Mouse (Mus musculus): Measurements from ENCODE around the gene Avpi1. TPM values are rescaled to one million over a fixed set of nuclear protein-coding genes. Genes with fewer than 3 reads are reported as not detected.

Avpi1 gene
- polyA plus RNA-seq (2015; fragmentation: Nextera tagmentation; extraction: Ambion mirVana) = 9.1 and 9.7 TPM in 2 replicates

GRCm38 (mm10) chr19:42128787-42129508 lies at the start of gene Avpi1:
Gene Avpi1 (minus strand): TSS chr19:42129059.
- Histone ChIP-seq H3K27me3 (peaks cover 17% of the 10 kb centered on the region), H3K9me3 (no peaks in the 10 kb centered on the region), H3K27ac (replicated peaks) (peak within 1 kb of the TSS; percentile 54), H3K4me1 (replicated peaks) (peaks cover 23% of the 10 kb centered on the region), H3K4me3 (peak within 1 kb of the TSS; percentile 62), H3K4me2 (peak within 1 kb of the TSS; percentile 98), H3K9ac (peak within 1 kb of the TSS; percentile 79), H3K36me3 (peaks cover 14% of the 10 kb centered on the region)
- peak; percentile 96 for ATAC-seq (ENCODE audit: low read depth)
- under 1% methylated on average over 54 of the region's 54 CpGs for WGBS

DNA sequence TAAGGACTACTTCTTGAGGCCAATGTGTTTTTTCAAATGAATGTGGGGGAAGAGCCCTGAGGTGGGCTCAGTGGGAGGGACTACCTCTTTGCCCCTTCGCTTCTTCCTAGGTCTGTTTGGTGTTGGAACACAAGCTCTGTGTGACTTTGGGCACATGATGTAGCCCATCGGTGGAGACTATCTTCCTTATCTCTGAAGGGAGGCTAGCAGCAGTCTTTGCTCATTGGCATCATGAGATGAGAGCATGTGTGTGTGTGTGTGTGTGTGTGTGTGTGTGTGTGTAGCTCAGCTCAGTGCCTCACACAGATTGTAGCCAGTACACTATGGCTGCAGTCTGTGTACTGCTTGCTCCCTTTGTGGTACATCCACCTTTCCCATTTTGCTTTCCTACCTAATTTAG lies 48.6 kb upstream of the Avpi1 start:
- ATAC-seq (ENCODE audit: low read depth) = no peak
- Histone ChIP-seq H3K36me3 (peaks cover 33% of the 10 kb centered on the region), H3K4me1 (replicated peaks) (peaks cover 4% of the 10 kb centered on the region), H3K4me3 (no peak overlapping the region), H3K27me3 (no peaks in the 10 kb centered on the region), H3K27ac (replicated peaks) (no peak overlapping the region), H3K4me2 (no peak overlapping the region), H3K9ac (no peak overlapping the region), H3K9me3 (no peaks in the 10 kb centered on the region)
- WGBS = 94% methylated on average over 2 of the region's 2 CpGs

- ATAC-seq (ENCODE audit: low read depth) = no peak
- 92% methylated on average over 7 of the region's 7 CpGs for WGBS
- no peaks in the 10 kb centered on the region for H3K27me3 ChIP-seq
Observed at GRCm38 (mm10) chr19:42176841-42177240, 48.0 kb upstream of the Avpi1 start.

DNA sequence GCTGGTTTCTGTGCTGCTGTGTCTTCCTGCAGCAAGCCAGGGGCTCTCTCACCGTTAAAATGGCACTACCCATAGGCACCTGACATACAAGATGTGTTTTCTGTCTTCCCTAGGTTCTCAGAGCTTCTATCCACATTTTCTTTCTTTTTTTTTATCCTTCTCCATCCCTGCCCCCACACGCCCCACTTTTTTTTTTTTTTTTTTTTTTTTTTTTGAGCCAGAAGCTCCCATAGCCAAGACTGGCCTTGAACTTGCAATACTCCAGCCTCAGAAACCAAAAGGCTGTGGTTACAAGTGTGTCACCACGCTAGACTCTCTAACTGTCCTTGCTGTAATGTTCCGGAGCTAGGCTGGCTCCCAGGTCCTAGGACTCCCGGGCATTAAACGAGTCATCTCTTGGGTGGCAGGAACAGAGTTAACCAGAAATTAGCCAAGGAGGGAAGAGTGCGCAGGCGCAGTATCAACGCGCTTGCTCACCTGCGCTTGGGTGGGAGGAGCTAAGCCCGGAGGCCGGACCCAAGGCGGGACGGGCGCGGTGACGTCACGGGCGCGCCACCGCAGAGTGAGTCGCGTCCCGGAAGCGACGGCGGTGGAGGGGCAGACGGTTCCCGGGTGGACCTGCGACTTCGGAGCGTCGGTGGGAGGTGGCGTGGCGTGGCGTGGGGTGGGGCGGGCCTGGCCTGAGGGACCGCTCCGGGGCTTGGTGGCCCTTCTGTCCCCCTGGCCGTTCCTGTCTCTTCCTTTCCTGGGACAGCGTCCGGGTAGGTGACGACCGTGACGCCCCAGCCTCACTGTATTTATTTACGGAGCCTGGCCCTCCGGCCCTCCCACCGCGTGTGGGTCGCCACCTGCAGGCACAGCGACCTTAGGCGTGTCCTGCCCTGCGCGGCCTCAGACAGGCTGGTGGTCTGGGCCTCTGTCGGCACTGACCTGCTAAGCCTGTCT lies 41.4 kb upstream of the Avpi1 start:
- Histone ChIP-seq H3K9ac (peak overlapping the region; percentile 94), H3K36me3 (no peaks in the 10 kb centered on the region), H3K4me3 (peak overlapping the region; percentile 93), H3K27me3 (peaks cover 26% of the 10 kb centered on the region), H3K9me3 (no peaks in the 10 kb centered on the region), H3K4me2 (peak overlapping the region; percentile 93), H3K4me1 (replicated peaks) (peaks cover 50% of the 10 kb centered on the region), H3K27ac (replicated peaks) (peak overlapping the region; percentile 75)
- 1% methylated on average over 56 of the region's 56 CpGs for WGBS
- ATAC-seq (ENCODE audit: low read depth) = peak; percentile 90

More at GRCm38 (mm10) chr19:42176841-42177240, 48.0 kb upstream of the Avpi1 start:
- Histone ChIP-seq H3K9ac (no peak overlapping the region), H3K9me3 (no peaks in the 10 kb centered on the region), H3K4me2 (no peak overlapping the region), H3K4me1 (replicated peaks) (peaks cover 10% of the 10 kb centered on the region), H3K27ac (replicated peaks) (no peak overlapping the region), H3K4me3 (no peak overlapping the region), H3K36me3 (peaks cover 32% of the 10 kb centered on the region)

- no peaks in the 10 kb centered on the region for H3K9me3 ChIP-seq
- ATAC-seq (ENCODE audit: low read depth) = peak; percentile 24; the same call in 1 of the 2 replicates
- 65% methylated on average over 10 of the region's 10 CpGs for WGBS
- H3K4me2 ChIP-seq = peak overlapping the region; percentile 93
- H3K27me3 ChIP-seq = peaks cover 26% of the 10 kb centered on the region
- H3K4me3 ChIP-seq = peak overlapping the region; percentile 93; the same call in 1 of the 2 replicates
- H3K36me3 ChIP-seq = no peaks in the 10 kb centered on the region
- H3K27ac ChIP-seq (replicated peaks) = peak overlapping the region; percentile 75
- peaks cover 54% of the 10 kb centered on the region for H3K4me1 ChIP-seq (replicated peaks)
- H3K9ac ChIP-seq = peak overlapping the region; percentile 94
Observed at GRCm38 (mm10) chr19:42169322-42169975, 40.6 kb upstream of the Avpi1 start.

DNA sequence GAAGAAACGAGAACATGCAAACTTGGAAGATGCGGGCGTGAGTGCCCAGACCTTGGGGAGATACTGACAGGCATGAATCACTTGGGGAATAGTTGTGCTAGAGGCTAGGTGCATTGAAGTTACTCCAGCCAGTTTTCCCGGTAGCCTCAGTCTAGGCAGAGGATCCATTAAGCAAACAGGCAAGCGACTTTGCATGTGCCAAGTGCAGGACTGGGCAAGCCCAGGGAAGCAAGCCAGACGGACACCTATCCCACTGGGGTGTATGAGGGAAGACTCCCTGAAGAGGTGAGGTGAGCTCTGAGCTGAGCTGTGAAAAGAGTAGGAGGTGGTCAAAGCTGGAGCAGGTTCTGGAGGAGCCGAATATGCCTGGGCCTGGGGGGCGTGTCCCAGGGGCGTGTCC lies 38.6 kb upstream of the Avpi1 start:
- Histone ChIP-seq H3K9me3 (no peaks in the 10 kb centered on the region), H3K4me2 (no peak overlapping the region), H3K27ac (replicated peaks) (no peak overlapping the region), H3K4me3 (no peak overlapping the region), H3K9ac (no peak overlapping the region), H3K4me1 (replicated peaks) (peaks cover 57% of the 10 kb centered on the region), H3K36me3 (no peaks in the 10 kb centered on the region), H3K27me3 (peaks cover 26% of the 10 kb centered on the region)
- ATAC-seq (ENCODE audit: low read depth) = no peak
- WGBS = 68% methylated on average over 9 of the region's 9 CpGs

DNA sequence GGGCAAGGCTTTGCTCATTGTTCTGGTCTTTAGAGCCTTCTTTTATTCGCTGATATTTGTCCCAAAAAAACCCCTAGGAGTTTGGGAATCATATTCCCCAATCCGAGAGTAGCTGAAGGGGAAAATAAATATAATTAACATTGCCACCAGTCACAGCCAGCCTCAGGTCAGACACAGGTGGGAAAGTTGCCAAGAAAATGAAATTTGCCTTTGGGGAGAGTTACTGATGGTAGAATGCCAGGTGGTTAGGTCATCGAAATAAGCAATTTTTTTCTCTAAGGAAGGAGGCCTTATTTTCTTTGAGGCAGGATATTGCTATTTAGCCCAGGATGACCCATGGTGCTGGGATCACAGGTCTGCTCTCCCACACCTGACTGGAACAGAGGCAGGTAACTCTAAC lies 37.9 kb upstream of the Avpi1 start:
- Histone ChIP-seq H3K4me1 (replicated peaks) (peaks cover 50% of the 10 kb centered on the region), H3K27ac (replicated peaks) (no peak overlapping the region), H3K9me3 (no peaks in the 10 kb centered on the region), H3K36me3 (no peaks in the 10 kb centered on the region), H3K9ac (no peak overlapping the region), H3K4me2 (no peak overlapping the region), H3K4me3 (no peak overlapping the region), H3K27me3 (peaks cover 26% of the 10 kb centered on the region)
- no peak for ATAC-seq (ENCODE audit: low read depth)
- 41% methylated on average over 3 of the region's 3 CpGs for WGBS

DNA sequence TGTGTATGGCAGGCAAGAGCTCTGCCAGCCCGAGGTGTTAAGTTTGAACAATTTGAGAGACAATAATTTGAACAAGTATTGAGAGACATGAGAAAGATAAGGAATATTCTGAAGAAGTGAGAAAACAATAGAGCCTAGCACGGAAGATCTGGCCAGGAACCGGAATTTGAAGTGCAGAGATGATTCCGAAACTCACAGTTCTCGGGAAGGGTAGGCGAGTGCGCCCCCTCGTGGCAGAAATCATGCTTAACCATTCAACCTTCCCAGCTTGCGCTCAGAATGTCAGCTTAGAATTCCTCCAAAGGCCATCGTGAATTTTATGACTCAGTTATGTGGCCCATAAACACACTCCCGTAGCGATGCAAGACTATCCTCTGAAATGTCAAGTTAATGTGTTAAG lies 37.3 kb upstream of the Avpi1 start:
- Histone ChIP-seq H3K27me3 (peaks cover 26% of the 10 kb centered on the region), H3K4me3 (no peak overlapping the region), H3K4me1 (replicated peaks) (peaks cover 43% of the 10 kb centered on the region), H3K36me3 (no peaks in the 10 kb centered on the region), H3K9me3 (no peaks in the 10 kb centered on the region), H3K9ac (peak overlapping the region; percentile 41; the same call in 1 of the 2 replicates), H3K4me2 (peak overlapping the region; percentile 44), H3K27ac (replicated peaks) (no peak overlapping the region)
- ATAC-seq (ENCODE audit: low read depth) = no peak
- WGBS = 2% methylated on average over 12 of the region's 12 CpGs

DNA sequence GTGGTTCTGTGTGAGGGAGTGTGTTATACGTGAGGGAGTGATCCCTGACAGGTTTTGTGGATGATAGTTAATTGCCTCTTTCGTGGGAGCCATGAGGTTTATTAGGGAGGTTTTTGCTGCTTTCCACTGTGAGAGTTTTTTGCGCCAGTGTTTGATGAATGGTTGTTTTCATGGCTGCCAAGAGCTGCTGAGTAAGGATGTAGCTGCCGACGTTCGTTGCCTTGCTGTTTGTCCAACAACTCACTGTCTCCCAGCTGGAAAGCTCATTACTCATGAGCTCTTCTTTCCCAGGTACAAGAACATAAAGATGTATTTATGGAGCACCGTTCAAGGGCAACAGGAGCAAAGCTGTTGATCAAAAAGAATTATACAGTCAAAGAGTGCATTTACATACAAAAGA lies 35.3 kb upstream of the Avpi1 start:
- WGBS = 25% methylated on average over 7 of the region's 7 CpGs
- no peaks in the 10 kb centered on the region for H3K9me3 ChIP-seq
- no peak for ATAC-seq (ENCODE audit: low read depth)
- H3K36me3 ChIP-seq = no peaks in the 10 kb centered on the region
- no peak overlapping the region for H3K4me2 ChIP-seq
- H3K4me3 ChIP-seq = no peak overlapping the region
- H3K4me1 ChIP-seq (replicated peaks) = peaks cover 29% of the 10 kb centered on the region
- H3K27me3 ChIP-seq = peaks cover 20% of the 10 kb centered on the region
- H3K27ac ChIP-seq (replicated peaks) = no peak overlapping the region; the same call in 1 of the 2 replicates
- no peak overlapping the region for H3K9ac ChIP-seq

DNA sequence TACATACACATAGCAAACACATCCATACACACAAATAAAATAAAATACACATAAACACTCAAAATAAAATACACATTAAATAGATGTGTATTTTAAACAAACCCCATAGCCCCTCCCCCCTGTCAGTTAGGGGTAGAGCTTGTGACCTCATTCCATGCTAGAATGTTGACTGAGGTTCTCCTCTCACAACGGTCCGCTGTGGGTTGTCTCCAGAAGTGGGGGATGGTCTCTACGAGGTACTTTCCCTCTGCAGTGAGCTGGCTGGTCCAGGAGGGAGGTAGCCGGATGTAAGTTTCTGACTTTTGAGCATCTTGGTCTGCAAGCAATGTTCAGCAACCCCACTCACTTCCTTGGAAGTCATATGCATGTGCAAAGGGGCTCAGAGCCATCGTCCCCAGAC lies 34.9 kb upstream of the Avpi1 start, which contains the start of gene Zfyve27:
Gene Zfyve27 (plus strand): TSS at position 188 of the 400 bp plus-strand sequence.
- Histone ChIP-seq H3K4me2 (no peak within 1 kb of the TSS), H3K9me3 (no peaks in the 10 kb centered on the region), H3K4me1 (replicated peaks) (peaks cover 27% of the 10 kb centered on the region), H3K9ac (no peak within 1 kb of the TSS), H3K4me3 (no peak within 1 kb of the TSS), H3K27ac (replicated peaks) (no peak within 1 kb of the TSS; the same call in 1 of the 2 replicates), H3K36me3 (no peaks in the 10 kb centered on the region), H3K27me3 (peaks cover 16% of the 10 kb centered on the region)
- WGBS = 66% methylated on average over 5 of the region's 5 CpGs
- no peak for ATAC-seq (ENCODE audit: low read depth)

- 0 out of 2 replicates have a peak overlapping the region, but pooled peaks have one; percentile 54 for H3K27ac ChIP-seq (replicated peaks)
- H3K4me3 ChIP-seq = no peak overlapping the region
- WGBS = 70% methylated on average over 13 of the region's 13 CpGs
- H3K4me2 ChIP-seq = no peak overlapping the region
- H3K9ac ChIP-seq = no peak overlapping the region
- H3K36me3 ChIP-seq = no peaks in the 10 kb centered on the region
- no peaks in the 10 kb centered on the region for H3K27me3 ChIP-seq
- H3K4me1 ChIP-seq (replicated peaks) = no peaks in the 10 kb centered on the region
- no peaks in the 10 kb centered on the region for H3K9me3 ChIP-seq
- ATAC-seq (ENCODE audit: low read depth) = no peak
Observed at GRCm38 (mm10) chr19:42158246-42159017, 29.6 kb upstream of the Avpi1 start.

Measured in neural tube, embryonic 13.5 days (tissue).